In the genomic region with DNA sequence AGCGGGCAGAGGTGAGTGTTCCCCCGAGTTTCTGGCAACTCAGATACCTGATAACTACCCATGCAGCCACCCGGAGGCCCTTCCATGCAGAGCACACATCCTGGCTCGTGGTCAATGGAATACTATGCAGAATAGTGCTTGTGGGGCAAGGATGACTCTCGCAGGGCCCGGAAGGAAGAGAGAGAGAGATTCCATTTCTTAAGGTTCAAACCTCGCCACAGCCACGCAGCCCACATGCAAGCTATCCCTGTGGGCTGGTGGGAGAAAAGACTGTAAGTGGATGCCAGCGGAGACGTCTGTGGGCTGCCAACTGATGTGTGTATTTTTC, we compare ENCODE assay signal across 8 mouse cellular contexts. TPM values are rescaled to one million over a fixed set of nuclear protein-coding genes. Genes with fewer than 3 reads are reported as not detected.
DNase-seq lines count a peak whose midpoint lies in the region; ATAC-seq and TF ChIP-seq lines count a peak whose summit lies in the region.

No protein-coding gene starts in this region.

- peaks cover 9 to 24% of the 10 kb centered on the region in 2 experiments; a peak in 3 of 4 replicates for H3K4me1 ChIP-seq in heart, embryonic 14.5 days (ENCODE audit: control insufficient read depth in 2 of 2, insufficient read depth in 2 of 2, low read length in 2 of 2)
- H3K4me1 ChIP-seq in ES-Bruce4 (ENCODE audit: control insufficient read depth, insufficient read depth, low read length), result peaks cover 11% of the 10 kb centered on the region
- H3K4me1 ChIP-seq in forebrain, embryonic 14.5 days (ENCODE audit: control insufficient read depth, insufficient read depth, low read length), result no peaks in the 10 kb centered on the region
- H3K4me1 ChIP-seq in liver, postnatal 0 days (ENCODE audit: insufficient read depth), result peaks cover 14% of the 10 kb centered on the region

- WGBS in heart, embryonic 14.5 days, result 24% methylated on average over 10 of the region's 10 CpGs
- 24% methylated on average over 10 of the region's 10 CpGs for WGBS in forebrain, embryonic 14.5 days
- WGBS in liver, postnatal 0 days (ENCODE audit: insufficient replicate concordance), result 25% methylated on average over 10 of the region's 10 CpGs

- no peaks in the 10 kb centered on the region for H3K9me3 ChIP-seq in heart, embryonic 14.5 days (ENCODE audit: control insufficient read depth, low read length)
- no peaks in the 10 kb centered on the region for H3K9me3 ChIP-seq in ES-Bruce4 (replicated peaks; ENCODE audit: control insufficient read depth, insufficient read depth, low read length, poor library complexity, severe bottlenecking)
- H3K9me3 ChIP-seq in forebrain, embryonic 14.5 days (replicated peaks; ENCODE audit: control insufficient read depth, low read length), result no peaks in the 10 kb centered on the region
- no peaks in the 10 kb centered on the region for H3K9me3 ChIP-seq in liver, postnatal 0 days (ENCODE audit: low read length)

- intact Hi-C loops in heart, postnatal 10 days (cut with DNase I), result no loop called here

- H3K4me3 ChIP-seq in heart, embryonic 14.5 days (ENCODE audit: control insufficient read depth in 1 of 2, insufficient read depth in 1 of 2, low read depth in 1 of 2, low read length in 2 of 2), result peak overlapping the region; percentile 55 to 94
- peak overlapping the region; percentile 86 for H3K4me3 ChIP-seq in ES-Bruce4 (ENCODE audit: low read depth, low read length)
- peak overlapping the region; percentile 77 for H3K4me3 ChIP-seq in forebrain, embryonic 14.5 days (ENCODE audit: low read depth, low read length)
- peak overlapping the region; percentile 64 for H3K4me3 ChIP-seq in liver, postnatal 0 days (ENCODE audit: low read depth, low read length)

- no peak for DNase-seq in heart, postnatal 10 days
- peak; percentile 38 for DNase-seq in forebrain, embryonic 14.5 days (ENCODE audit: low spot score)
- no peak for DNase-seq in liver, postnatal 0 days
- no peak for DNase-seq in right cerebral cortex, postnatal 25 days
- DNase-seq in frontal cortex, postnatal 36 days (ENCODE audit: low spot score in 2 of 2), result no peak
- no peak for DNase-seq in lung, postnatal 10 days

- H3K27ac ChIP-seq in heart, embryonic 14.5 days (replicated peaks in 1 of 2; ENCODE audit: control insufficient read depth in 1 of 2, insufficient read depth in 1 of 2, low read depth in 2 of 2, low read length in 2 of 2), result peak overlapping the region in 1 of 2 experiments; percentile 77; a peak in 1 of 4 replicates
- no peak overlapping the region for H3K27ac ChIP-seq in ES-Bruce4 (ENCODE audit: insufficient read depth, low read length)
- H3K27ac ChIP-seq in forebrain, embryonic 14.5 days (ENCODE audit: low read depth, low read length), result no peak overlapping the region
- H3K27ac ChIP-seq in liver, postnatal 0 days (ENCODE audit: low read depth), result peak overlapping the region; percentile 66; the same call in 1 of the 2 replicates

- no peak for TF ChIP-seq POLR2A in ES-Bruce4 (IDR thresholded peaks at IDR 0.05; ENCODE audit: insufficient read depth, low read length)

- TF ChIP-seq EP300 in ES-Bruce4 (IDR thresholded peaks at IDR 0.05; ENCODE audit: insufficient read depth, low read depth, low read length), result no peak
- no peak for TF ChIP-seq EP300 in liver, postnatal 0 days (IDR thresholded peaks at IDR 0.05; ENCODE audit: low read depth)

- no peaks in the 10 kb centered on the region for H3K27me3 ChIP-seq in heart, embryonic 14.5 days (ENCODE audit: control insufficient read depth, insufficient read depth, low read length)
- no peaks in the 10 kb centered on the region for H3K27me3 ChIP-seq in ES-Bruce4 (ENCODE audit: control insufficient read depth, insufficient read depth, low read length, poor library complexity, severe bottlenecking)
- no peaks in the 10 kb centered on the region for H3K27me3 ChIP-seq in forebrain, embryonic 14.5 days (replicated peaks; ENCODE audit: control insufficient read depth, insufficient read depth, low read length)
- no peaks in the 10 kb centered on the region for H3K27me3 ChIP-seq in liver, postnatal 0 days (ENCODE audit: insufficient read depth, low read length)

- peak overlapping the region; percentile 91 for H3K4me2 ChIP-seq in heart, embryonic 14.5 days (ENCODE audit: low read length)
- peak overlapping the region; percentile 63 for H3K4me2 ChIP-seq in forebrain, embryonic 14.5 days (ENCODE audit: low read length)
- H3K4me2 ChIP-seq in liver, postnatal 0 days (ENCODE audit: low read depth, low read length), result peak overlapping the region; percentile 95

- peaks cover 43% of the 10 kb centered on the region for H3K36me3 ChIP-seq in heart, embryonic 14.5 days (ENCODE audit: control insufficient read depth, insufficient read depth, low read length)
- peaks cover 18% of the 10 kb centered on the region for H3K36me3 ChIP-seq in ES-Bruce4 (ENCODE audit: control insufficient read depth, insufficient read depth, low read length, poor library complexity, severe bottlenecking)
- H3K36me3 ChIP-seq in forebrain, embryonic 14.5 days (ENCODE audit: control insufficient read depth, insufficient read depth, low read length), result peaks cover 40% of the 10 kb centered on the region
- H3K36me3 ChIP-seq in liver, postnatal 0 days (replicated peaks; ENCODE audit: insufficient read depth, low read length), result peaks cover 14% of the 10 kb centered on the region

- no peak for TF ChIP-seq CTCF in ES-Bruce4 (IDR thresholded peaks at IDR 0.05; ENCODE audit: low read depth, low read length)
- no peak for TF ChIP-seq CTCF in liver, postnatal 0 days (IDR thresholded peaks at IDR 0.05; ENCODE audit: low read depth)

- H3K9ac ChIP-seq in heart, embryonic 14.5 days (ENCODE audit: low read length), result peak overlapping the region; percentile 94
- peak overlapping the region; percentile 78 for H3K9ac ChIP-seq in ES-Bruce4 (ENCODE audit: low read depth, poor library complexity, severe bottlenecking)
- peak overlapping the region; percentile 96 for H3K9ac ChIP-seq in forebrain, embryonic 14.5 days (ENCODE audit: low read length)
- peak overlapping the region; percentile 78 for H3K9ac ChIP-seq in liver, postnatal 0 days (replicated peaks)

- ATAC-seq in heart, embryonic 14.5 days (ENCODE audit: insufficient number of reproducible peaks, insufficient read depth, low FRiP score, low read depth), result no peak
- ATAC-seq in forebrain, embryonic 14.5 days, result no peak
- no peak for ATAC-seq in liver, postnatal 0 days

RNA-seq across cellular contexts. Expression of a gene that starts 0.8 kb away (rescaled TPM):
- 24.0 and 26.5 TPM in 2 replicates for polyA plus RNA-seq in heart, embryonic 14.5 days (2014; fragmentation: Nextera tagmentation; extraction: Ambion mirVana)
- total RNA-seq in heart, postnatal 10 days (2021), result 10 to 100 TPM; 10.3 to 12.5 TPM
- polyA plus RNA-seq in ES-Bruce4 (2011; ENCODE audit: insufficient read depth, insufficient read length, low read depth, missing spikeins), result 20.0 and 20.7 TPM in 2 replicates
- 29.7 and 30.0 TPM in 2 replicates for polyA plus RNA-seq in forebrain, embryonic 14.5 days (2014; fragmentation: Nextera tagmentation; extraction: Ambion mirVana)
- polyA plus RNA-seq in liver, postnatal 0 days (2015; fragmentation: Nextera tagmentation; extraction: Ambion mirVana), result 5.7 and 6.8 TPM in 2 replicates

RNA-seq across cellular contexts. Expression of a gene that starts 8.1 kb away (rescaled TPM):
- 14.6 and 14.8 TPM in 2 replicates for polyA plus RNA-seq in heart, embryonic 14.5 days (2014; fragmentation: Nextera tagmentation; extraction: Ambion mirVana)
- 10 to 100 TPM in 1 of 2 experiments, 1 to 10 TPM in 1; 8.5 to 11.3 TPM for total RNA-seq in heart, postnatal 10 days (2021)
- polyA plus RNA-seq in ES-Bruce4 (2011; ENCODE audit: insufficient read depth, insufficient read length, low read depth, missing spikeins), result 49.7 and 52.1 TPM in 2 replicates
- polyA plus RNA-seq in forebrain, embryonic 14.5 days (2014; fragmentation: Nextera tagmentation; extraction: Ambion mirVana), result 11.8 and 14.6 TPM in 2 replicates
- polyA plus RNA-seq in liver, postnatal 0 days (2015; fragmentation: Nextera tagmentation; extraction: Ambion mirVana), result 3.6 and 4.1 TPM in 2 replicates

RNA-seq across cellular contexts. Expression of a gene that starts 20.6 kb away (rescaled TPM):
- polyA plus RNA-seq in heart, embryonic 14.5 days (2014; fragmentation: Nextera tagmentation; extraction: Ambion mirVana), result 17.8 and 19.3 TPM in 2 replicates
- total RNA-seq in heart, postnatal 10 days (2021), result 10 to 100 TPM; 43.5 to 49.4 TPM
- polyA plus RNA-seq in ES-Bruce4 (2011; ENCODE audit: insufficient read depth, insufficient read length, low read depth, missing spikeins), result 24.0 and 24.4 TPM in 2 replicates
- polyA plus RNA-seq in forebrain, embryonic 14.5 days (2014; fragmentation: Nextera tagmentation; extraction: Ambion mirVana), result 0.69 and 1.8 TPM in 2 replicates
- 4.2 TPM in 2 replicates for polyA plus RNA-seq in liver, postnatal 0 days (2015; fragmentation: Nextera tagmentation; extraction: Ambion mirVana)

RNA-seq across cellular contexts. Expression of a gene that starts 39.5 kb away (rescaled TPM):
- 11.5 and 15.8 TPM in 2 replicates for polyA plus RNA-seq in heart, embryonic 14.5 days (2014; fragmentation: Nextera tagmentation; extraction: Ambion mirVana)
- 1 to 10 TPM; 4.9 to 5.2 TPM for total RNA-seq in heart, postnatal 10 days (2021)
- polyA plus RNA-seq in ES-Bruce4 (2011; ENCODE audit: insufficient read depth, insufficient read length, low read depth, missing spikeins), result 13.4 and 13.5 TPM in 2 replicates
- polyA plus RNA-seq in forebrain, embryonic 14.5 days (2014; fragmentation: Nextera tagmentation; extraction: Ambion mirVana), result 17.2 and 21.6 TPM in 2 replicates
- 7.4 and 8.5 TPM in 2 replicates for polyA plus RNA-seq in liver, postnatal 0 days (2015; fragmentation: Nextera tagmentation; extraction: Ambion mirVana)

RNA-seq across cellular contexts. Expression of a gene that starts 50.4 kb away (rescaled TPM):
- polyA plus RNA-seq in heart, embryonic 14.5 days (2014; fragmentation: Nextera tagmentation; extraction: Ambion mirVana), result 0.09 and 0.20 TPM in 2 replicates
- total RNA-seq in heart, postnatal 10 days (2021), result under 1 TPM; 0.10 to 0.17 TPM
- polyA plus RNA-seq in ES-Bruce4 (2011; ENCODE audit: insufficient read depth, insufficient read length, low read depth, missing spikeins), result 0.38 and 0.55 TPM in 2 replicates
- 0.32 and 0.70 TPM in 2 replicates for polyA plus RNA-seq in forebrain, embryonic 14.5 days (2014; fragmentation: Nextera tagmentation; extraction: Ambion mirVana)
- polyA plus RNA-seq in liver, postnatal 0 days (2015; fragmentation: Nextera tagmentation; extraction: Ambion mirVana), result 0.07 TPM in 2 replicates
